Mouse (Mus musculus) lung, postnatal 14 days (tissue): ENCODE measurements at regions not wholly inside any gene's neighbourhood (a gene's known extent, or its start where the extent isn't known, plus 50 kb on each side); places are given as distances from the start of the nearest gene placed in this dataset.

ENCODE experiments used
- DNase-seq: peaks from one replicate; pipeline ENCODE4 v3.0.0; 2021

DNA sequence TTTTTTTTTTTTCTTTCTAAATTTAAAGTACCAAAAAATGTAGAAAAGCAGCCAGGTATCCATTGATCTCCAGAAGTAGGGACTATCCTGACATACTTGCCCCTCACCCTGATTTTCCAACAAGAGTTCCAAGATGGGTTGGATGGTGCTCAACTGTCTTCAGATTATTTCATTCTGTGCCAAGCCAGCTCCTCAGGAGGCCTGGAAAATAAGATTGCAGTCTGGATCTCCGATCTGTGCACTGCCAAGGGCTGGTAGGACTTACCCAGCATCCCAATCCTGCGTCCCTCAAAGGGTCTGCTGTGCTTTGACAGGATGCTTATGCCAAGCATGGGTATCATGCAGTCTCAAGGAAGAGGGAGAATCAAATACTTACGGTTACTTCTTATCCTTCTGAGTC lies 517.8 kb upstream of the Tnp1 start:
- no peak for DNase-seq

DNA sequence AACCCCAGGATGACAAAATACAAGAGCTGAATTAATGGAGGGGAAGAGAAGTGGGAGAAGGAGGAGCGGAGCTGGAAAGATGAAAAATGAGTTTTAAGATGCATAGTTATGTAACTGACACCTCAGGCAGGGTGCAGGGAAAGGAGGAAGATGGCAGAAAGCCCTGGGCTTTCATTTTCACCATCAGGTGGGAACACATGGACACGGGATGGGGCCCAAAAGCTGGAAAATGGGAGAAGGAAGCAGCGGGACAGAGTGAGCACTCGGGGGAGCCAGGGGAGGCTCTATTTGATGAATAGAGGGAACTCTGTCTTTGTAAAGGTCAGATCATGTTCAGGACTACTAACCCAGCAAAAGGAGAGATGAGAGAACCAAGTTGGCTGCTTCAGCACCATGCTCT lies 516.6 kb upstream of the Tnp1 start:
- no peak for DNase-seq

DNA sequence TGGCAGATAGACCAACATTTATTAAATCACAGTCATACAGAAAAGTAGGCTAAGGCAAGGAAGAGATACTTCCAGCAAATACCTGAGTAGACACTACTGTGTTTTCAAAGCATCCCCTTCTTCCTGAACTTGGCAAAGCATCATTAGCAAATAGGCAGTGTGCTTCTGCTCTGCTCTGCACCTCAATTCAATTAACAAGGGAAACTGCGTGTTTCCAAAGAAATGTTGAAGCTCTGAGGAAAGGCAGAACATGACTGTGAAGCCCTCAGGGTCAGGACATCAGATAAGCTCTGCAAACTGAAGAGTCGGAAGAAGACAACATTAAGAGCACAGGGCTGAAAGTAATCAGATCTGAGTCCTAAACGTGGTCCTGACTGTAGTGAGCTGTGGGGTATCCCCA lies 516.1 kb upstream of the Tnp1 start:
- no peak for DNase-seq

DNA sequence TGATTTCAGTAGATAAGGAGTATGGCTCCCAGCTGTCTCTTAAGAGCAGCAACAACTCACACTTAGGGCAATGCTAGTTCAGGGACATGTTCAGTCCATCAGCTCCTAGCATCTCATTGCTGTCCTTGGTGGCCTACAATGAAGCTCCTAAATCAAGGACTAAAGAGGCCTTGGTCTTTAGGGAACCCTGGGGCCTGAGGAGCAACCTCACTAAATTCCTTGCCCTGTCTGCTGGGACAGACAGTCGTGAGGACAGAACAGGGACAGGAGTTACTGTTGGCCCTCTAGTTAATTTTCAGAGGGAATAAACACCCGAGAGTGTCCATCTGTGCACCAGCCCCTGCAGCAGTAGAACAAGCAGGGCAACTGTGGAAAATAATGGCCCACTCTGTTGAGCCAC lies 514.6 kb upstream of the Tnp1 start:
- no peak for DNase-seq

DNA sequence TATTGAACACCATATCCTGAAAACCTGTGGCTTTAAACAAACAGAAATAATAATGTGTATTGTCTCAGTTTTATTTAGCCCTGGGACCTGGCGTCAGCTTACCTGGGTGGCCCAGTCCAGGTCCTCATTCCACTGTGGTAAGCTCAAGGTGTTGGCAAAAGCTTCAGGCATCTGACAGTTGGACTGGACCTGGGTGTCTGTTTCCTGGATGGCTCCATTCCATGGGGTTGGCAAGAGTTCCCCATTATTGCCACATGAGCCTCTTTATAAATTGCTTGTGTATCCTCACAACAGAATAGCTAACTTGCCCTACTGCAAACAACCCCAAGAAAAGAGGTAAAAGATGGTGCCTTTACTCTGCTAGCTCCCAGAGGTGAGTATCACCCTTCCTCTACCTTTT lies 512.9 kb upstream of the Tnp1 start:
- DNase-seq = peak; percentile 21

DNA sequence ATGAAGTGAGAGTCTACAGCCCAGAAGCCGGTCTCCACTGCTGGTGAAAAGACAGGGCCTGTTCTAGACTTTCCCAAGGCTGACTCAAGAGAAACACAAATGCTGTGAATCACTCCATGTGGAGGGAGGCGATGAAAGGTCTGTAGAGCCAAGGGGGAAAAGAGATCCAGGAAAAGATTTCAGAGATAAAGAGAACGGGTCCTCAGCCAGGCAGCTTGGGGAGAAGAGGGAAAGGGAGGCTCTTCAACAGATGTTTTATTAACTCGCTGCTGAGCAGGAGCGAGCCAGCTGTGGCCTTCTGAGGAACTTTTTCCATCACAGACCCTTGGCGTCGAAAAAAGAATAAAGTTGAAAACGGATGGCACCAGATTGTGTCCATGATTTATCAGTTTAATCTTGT lies 500.7 kb upstream of the Tnp1 start:
- DNase-seq = no peak

DNA sequence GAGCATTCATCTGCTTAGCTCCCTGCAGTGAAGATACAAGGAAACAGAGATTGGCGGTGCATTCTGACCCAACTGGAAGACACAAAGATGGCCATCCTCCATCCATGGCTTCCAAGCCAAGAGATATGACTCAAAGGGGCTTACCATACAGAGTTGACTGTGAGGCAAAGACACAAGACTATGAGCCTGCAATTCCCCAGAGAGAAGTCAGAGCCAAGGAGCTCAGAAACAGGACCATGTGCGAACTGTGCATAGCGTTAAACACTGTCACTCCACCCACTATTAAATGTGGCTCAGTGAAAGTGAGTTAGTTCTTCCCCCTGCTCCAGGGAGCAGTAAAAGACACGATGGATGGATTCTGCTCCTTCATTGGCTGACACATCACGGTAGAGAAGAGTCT lies 500.1 kb upstream of the Tnp1 start:
- DNase-seq = no peak

DNA sequence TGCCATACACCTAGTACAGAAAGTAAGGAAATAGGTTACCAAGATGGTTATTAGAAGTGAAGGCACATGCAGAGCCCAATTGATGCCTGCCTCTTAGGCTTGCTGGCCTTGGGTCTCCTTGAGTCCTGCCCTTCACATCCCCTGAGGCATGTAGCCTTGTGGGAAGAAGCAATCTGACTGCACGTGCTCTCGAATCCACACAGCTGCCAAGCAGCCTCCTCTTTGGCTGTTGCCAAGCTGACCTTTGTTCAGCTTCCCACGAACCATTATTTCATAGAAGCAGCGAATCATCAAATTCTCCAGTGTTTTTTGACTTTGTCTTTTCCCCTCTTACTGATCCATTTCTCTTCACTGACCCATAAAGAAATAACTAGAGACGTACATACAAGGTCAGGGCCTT lies 498.1 kb upstream of the Tnp1 start:
- no peak for DNase-seq

DNA sequence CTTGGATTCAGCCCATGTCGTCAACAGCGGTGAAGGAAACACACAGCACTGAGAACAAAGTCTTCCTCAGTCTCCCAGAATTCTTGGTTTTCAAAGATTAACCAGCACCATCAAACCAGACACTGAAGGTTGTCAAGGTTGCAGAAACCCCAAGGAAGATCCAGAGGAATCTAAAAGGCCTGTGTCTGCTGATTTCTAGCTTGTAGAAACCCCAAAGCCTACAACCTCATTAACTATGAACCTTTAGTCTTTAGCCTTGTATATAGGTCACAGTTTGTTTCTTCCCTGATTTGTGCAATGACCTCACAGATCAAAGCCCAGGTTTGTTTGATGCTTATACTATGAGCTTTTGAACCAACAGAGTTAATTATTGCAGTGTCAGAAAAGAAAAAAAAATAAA lies 497.1 kb upstream of the Tnp1 start:
- DNase-seq = no peak

DNA sequence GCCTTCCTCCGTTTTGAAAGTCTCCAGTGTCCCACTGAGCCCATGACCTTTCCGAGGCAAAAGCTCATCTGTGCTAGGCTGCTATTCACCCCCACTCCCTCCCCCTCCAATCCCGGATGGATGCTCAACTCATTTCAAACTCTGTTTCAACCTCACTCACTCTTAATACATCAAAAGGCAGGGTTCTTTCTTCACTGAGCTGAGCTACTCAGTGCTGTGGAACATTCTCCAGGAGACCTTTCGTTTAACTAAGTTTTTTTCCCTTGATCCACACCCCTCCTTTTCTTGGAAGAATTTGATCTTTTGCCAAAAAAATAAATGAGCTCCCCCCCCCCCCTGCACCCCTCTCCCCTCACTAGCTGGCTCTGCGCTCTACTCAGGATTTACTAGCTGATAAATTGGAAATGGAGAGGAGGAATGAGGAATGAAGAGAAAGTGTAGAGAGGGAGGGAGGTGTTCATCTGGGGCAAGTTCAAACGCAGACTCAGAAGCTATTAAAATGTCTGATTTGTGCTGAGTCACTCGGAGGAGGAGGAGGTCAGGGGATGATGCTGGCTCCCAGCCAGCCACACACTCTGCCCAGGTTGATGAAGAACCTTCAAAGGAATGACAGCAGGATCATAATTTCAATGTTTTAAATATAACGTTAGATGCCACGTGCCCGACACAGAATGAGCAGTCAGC lies 491.5 kb upstream of the Tnp1 start:
- DNase-seq = no peak

DNA sequence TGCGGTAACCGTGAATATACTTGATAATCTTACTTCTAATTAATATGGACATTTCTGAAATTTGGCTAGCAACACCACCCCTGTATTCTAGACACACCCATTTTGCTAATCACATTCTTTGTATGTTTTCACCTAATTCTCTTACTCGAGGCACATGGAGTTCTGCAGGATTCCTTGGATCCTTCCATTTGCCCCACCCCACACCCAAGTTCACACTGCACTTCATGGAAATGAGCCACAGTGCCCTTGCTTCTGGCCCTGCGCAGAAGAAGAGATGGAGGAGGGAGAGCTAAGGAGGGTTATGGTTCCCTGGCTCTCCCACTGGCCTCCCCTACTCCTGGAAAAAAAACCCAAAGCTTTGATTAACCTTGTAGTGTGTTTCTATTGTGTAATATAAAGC lies 487.9 kb upstream of the Tnp1 start:
- DNase-seq = no peak

DNA sequence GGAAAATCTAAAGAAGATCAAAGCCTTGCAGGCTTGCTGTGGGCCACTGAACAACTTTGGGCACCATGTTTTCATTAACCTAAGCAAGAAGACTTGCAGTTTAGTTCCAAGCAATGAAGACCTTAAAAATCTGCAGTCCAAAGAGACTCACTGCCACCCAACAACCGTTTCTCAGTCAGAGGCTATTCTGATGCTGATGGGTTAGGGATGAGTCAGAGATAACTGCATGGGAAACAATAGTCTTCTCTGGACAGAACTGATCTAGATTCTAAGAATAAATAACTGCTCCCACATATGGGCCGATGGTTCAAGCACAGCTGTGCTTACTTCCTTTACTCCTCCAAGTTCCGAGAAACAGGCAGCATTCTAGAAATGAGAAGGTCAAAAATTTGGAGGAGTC lies 485.0 kb upstream of the Tnp1 start:
- no peak for DNase-seq

DNA sequence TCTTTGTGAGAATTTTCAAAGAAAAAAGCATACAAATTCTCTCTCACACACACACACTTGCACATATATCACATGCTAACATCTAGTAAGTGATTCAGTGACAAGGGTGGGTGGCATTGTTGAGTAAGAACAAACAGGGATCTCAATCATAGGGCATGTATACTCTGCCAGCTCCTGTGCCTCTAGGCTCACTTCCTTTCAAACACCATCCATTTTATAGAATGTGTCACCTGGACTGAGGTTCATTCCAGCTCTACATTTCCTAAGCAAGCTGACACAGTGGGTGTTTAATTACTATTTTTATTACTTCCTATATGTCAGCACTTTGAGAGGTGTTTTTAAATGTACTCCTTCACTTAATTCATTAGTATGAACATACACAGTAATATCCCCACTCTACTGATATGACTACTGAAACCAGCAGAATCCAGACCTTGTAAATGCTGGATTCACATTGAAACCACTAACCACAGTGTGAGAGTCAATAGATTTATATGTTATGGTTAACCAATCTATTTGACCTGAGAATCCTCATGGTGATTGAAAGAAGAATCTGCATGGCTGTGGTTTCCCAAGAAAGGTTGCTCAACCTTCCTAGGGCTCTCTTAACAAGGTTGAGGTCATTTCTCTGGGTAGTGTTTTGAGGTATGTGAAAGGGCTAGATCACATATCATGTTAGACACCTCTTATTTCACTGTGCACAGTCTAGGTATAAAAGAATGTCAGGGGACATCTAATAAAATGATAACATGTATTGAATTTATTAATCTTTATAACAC lies 480.5 kb upstream of the Tnp1 start:
- no peak for DNase-seq

DNA sequence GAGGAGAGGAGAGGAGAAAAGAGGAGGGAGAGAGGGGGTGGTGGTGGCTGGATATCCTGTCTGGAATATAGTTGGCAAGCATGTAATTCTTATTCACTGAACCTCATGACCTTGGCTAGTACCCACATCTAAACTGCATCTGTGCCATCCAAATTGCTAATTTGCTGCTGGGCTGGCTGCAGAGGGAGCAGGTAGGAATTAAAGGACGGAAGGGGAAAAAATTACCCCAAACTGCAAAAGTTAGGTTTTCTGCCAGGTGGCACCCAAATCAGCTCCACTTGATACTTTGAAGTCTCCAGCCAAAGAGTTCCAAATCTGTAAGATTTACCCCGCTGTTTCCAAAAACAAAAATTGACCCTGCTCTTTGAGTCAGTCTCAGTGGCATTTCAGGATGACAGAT lies 466.2 kb upstream of the Tnp1 start:
- no peak for DNase-seq

DNA sequence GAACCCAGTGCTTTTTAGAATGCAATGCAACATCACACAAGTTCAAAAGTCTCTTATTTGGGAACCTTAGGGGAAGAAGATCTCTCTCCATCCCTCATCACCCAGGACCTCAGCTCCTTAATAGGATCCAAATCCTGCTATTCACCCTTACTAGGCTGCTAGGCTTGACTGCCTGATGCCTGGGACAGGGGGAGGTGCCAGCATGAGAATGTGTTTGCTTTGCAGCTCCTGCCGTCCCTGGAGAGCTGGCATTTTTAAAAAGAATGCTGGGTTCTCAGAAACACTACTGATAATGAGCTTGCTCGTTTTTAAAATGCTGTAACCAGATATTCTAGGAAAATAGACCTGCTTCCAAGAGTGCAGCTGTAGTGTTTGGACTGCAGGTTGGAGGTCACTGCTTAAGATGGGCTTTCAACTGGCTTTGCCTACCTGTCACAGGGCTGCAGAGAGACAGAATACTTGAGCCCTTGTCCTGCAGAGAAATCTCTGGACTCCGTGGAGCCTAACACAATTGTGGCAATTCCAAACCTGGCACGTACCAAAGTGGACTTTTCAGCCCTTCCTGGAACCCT lies 463.7 kb upstream of the Tnp1 start:
- no peak for DNase-seq

DNA sequence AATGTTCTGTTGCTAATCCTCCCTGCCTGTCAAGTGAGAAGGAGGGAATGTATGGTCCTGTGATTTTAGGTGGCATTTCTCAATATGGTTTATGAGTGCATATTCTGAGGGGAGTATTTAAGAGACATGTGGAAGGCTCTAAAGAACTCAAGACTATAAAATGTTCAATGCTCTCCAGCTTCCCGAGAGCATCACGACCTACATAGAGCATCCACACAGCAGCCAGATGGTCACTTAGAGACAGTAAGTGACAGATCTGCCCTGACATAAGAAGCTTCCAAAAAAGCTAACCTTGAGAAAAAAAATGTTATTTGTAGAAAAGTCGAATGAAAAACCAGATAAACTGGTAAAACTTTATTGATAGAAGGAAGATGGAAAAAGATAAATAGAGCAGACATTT lies 444.9 kb upstream of the Tnp1 start:
- DNase-seq = no peak

DNA sequence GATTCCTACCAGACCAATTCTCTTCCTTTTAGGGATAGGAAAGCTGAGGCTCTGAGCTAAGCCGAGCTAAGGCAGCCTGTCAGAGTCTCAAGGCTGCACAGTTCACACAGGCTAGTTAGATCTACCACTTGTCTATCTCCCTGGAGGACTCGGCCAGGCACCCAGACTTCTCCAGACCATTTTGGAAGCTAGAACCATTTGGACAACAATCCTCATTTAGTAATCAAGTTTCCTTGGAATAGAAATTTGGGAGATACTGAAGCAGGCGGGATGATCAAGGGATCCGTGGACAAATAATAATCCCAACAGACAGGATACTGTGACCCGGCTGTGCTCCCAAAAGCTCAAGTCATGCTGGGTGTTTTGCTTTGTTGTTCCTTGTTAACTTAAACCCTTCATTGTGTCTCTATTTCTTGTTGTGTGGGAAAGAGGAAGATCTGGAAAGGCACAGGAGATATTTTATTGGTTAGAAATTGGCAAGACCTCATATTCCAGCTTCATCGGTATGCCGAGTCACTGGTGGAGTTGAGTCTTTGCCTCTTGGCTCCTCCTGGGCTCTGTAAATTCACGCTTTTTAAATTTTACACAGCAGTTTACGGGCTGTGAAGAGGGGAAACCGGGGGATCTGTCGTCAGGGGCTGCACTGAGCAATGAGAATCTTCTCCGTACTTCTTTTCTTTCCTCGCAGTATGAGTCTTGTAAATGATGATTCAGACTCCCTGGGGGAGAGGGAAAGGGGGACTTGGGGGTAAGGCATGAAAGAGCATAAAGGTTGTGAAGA lies 444.2 kb upstream of the Tnp1 start:
- no peak for DNase-seq

DNA sequence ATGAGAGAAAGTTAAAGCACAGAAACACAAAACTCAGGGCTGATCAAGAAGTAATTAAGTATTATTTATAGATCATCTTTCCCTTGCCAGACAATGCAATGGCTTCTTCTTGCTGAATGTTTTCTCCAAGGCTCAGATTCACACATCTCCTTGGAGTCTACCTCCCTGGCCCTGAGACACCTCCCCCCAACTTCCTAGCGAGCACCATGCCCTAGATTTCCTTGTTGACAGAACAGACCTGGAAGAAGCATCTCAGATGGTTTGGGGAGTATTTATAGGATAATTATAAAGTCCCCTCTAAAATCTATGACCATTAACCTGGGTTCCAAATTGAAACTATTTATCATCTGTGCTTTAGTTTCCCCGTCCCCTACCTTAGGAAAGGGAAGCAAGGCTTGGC lies 441.6 kb upstream of the Tnp1 start:
- DNase-seq = no peak

DNA sequence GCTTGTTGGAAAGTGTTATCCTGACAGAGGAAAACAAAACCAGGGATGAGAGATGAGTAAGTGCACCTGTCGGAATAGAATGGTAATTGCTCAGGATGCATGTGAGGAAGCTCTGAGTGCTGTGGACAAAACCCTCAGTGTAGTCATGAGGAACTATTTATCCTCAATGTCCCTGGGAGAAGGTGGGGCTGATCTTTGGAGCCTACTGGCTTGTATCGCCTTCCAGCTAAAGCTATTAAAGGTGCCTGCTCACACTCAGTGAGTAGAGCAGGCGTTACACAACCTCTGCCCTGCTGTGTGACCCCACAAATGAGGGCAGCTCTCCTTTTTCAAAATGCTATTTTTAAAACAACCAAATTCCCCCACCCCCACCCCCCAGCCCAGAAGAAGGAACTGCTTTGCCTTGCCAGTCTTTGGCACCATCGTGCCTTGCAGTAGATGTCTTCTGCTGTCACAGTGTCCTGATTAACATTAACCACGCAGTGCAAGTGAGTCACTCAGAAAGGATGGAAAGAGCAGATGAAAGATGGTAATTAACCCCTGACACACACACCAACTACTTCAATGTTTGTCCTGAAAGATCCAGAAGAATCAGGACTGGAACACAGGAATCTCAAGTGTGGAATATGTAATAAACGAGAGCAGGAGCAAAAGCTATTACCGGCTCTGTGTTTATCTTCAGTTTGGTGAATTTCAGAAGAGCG lies 440.8 kb upstream of the Tnp1 start:
- DNase-seq = no peak

DNA sequence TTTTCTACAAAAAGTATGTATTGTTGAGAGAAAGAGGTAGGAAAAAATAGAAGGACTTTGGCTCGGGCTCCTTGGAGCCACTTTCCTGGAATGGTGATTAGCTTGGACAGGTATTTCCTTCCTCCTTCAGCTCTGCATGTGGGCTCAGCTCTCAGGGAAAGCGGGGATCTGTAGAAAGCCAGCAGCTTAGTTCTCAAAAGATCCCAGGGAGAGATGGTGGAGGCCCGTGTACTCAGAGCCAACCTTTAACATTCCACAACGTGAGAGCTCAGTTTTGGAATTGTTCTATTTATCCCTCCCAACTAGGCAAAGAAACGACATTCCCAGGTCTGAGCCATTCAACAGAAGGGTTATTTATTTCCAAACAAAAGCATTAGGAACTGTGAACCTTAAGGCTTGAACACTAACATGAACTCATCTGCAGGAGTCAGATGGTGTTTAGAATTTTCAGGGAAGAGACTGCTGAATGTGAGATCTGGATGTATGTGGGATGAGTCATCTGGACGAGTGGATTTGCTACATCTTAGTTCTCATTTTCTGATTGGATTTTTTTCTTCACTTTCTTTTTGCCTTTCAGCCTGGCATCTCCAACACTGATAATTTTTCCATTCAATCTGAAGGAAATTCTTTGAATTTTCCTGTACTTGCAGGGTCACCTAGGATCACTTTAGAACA lies 428.6 kb upstream of the Tnp1 start:
- no peak for DNase-seq

DNA sequence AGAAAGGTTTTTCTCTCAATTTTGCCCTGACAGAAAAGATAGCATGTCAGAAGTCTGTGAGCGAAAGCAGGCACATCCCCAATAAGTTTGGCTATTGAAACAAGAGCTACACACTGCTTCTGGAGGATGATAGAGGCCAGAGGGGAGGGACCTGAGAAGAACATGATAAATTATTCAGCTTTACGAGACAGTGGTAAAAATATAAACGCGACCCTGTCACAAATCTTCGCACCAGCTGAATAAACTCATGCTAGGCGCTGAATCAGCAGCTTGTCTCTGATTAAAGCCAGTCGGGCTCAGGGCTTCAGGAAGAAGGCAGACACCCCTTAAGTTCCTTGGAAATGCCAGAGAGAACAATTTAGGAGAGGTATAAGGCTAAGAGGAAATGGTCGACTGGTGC lies 422.7 kb upstream of the Tnp1 start:
- DNase-seq = no peak

DNA sequence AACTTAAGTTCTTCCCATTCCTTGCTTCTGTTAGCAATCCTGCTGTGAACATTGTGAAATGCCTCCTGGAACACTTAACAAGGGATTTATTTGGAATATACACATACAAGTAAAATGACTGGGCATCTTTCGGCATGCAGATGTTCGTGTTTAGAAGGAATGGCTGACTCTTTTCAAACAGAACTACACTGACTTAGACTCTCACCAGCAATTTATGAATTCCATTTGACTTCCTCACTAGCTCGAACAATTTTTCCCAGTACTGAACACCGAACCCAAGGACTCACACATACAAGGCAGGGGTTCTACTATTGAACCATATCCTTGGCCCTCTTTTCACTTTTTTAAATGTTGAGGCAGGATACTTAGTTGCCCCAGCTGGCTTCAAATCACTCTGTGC lies 412.4 kb upstream of the Tnp1 start:
- no peak for DNase-seq

DNA sequence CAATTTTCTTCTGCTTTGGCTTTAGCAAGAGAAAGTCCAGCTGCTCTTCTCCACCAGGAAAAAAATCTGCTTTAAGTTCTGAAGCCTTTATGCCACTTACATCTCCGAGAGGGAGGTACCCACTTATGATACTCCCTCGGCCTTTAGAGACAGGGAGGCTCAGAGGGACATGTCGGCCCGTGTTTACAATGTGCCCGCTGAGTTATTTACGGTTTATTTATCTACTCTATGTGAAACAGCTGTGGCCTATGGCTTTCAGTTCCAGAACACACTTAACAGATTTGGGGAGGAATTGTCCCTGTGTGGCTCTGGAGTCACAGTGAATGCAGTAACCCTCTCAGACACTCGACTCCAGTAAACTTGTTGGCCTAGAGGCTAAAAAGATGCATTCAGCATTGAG lies 409.3 kb upstream of the Tnp1 start:
- DNase-seq = no peak
